Mouse (Mus musculus) midbrain, embryonic 11.5 days (tissue): Measurements from ENCODE around the gene Kif17. TPM values are rescaled to one million over a fixed set of nuclear protein-coding genes. Genes with fewer than 3 reads are reported as not detected.

ENCODE experiments used
- ATAC-seq: fragments of 200-750 bp; cut with Nextera tagmentation; 2 replicates; pipeline ENCODE4 v1.8.0; 2017; ENCODE audit warnings: moderate TSS enrichment, moderate library complexity; ENCODE audit not compliant: low FRiP score
- DNase-seq: peaks from one replicate; pipeline ENCODE4 v3.0.0; 2015; ENCODE audit warnings: low spot score; ENCODE audit errors: missing footprints
- H3K27ac ChIP-seq: fragments of 300-500 bp; sonication (generic); 2 replicates; pipeline ENCODE4 v1.5.1; 2014; ENCODE audit warnings: low read depth, low read length
- H3K27me3 ChIP-seq: fragments of 300-500 bp; sonication (generic); 2 replicates; pipeline ENCODE4 v1.6.1; 2014; ENCODE audit warnings: mild to moderate bottlenecking, low read length, moderate library complexity, mixed read lengths; ENCODE audit not compliant: control insufficient read depth, insufficient read depth
- H3K36me3 ChIP-seq: fragments of 300-500 bp; sonication (generic); 2 replicates; pipeline ENCODE4 v1.6.1; 2014; ENCODE audit warnings: mild to moderate bottlenecking, low read length, moderate library complexity, mixed read lengths; ENCODE audit not compliant: control insufficient read depth, insufficient read depth
- H3K4me1 ChIP-seq: fragments of 300-500 bp; sonication (generic); 2 replicates; pipeline ENCODE4 v1.6.1; 2014; ENCODE audit warnings: low read length; ENCODE audit not compliant: control insufficient read depth, insufficient read depth
- H3K4me2 ChIP-seq: fragments of 300-500 bp; sonication (generic); 2 replicates; pipeline ENCODE4 v1.6.1; 2014; ENCODE audit warnings: mild to moderate bottlenecking, moderate library complexity
- H3K4me3 ChIP-seq: fragments of 300-500 bp; sonication (generic); 2 replicates; pipeline ENCODE4 v1.5.1; 2014; ENCODE audit warnings: low read depth, low read length
- H3K9ac ChIP-seq: fragments of 300-500 bp; sonication (generic); 2 replicates; pipeline ENCODE4 v1.6.1; 2014; ENCODE audit warnings: low read length
- H3K9me3 ChIP-seq: fragments of 300-500 bp; sonication (generic); 2 replicates; pipeline ENCODE4 v1.6.1; 2016; ENCODE audit warnings: low read length; ENCODE audit not compliant: control insufficient read depth
- whole genome bisulfite sequencing: fragments of 180-500 bp; shearing (Covaris S2); extraction: QIAGEN DNeasy Blood & Tissue Kit; methylation state at CpG from one replicate; pipeline ENCODE4 v1.1.7; 2014; 5-methylcytosine and 5-hydroxymethylcytosine counted together
- polyA plus RNA-seq: library from polyadenylated mRNA; unstranded; fragments of >200 nt; fragmentation: Nextera tagmentation; extraction: Ambion mirVana; gene quantifications from 2 replicates; pipeline ENCODE4 v1.2.1, GENCODE M21; 2014

The Kif17 gene
- polyA plus RNA-seq, 1 experiment from 2014 or later: 0.44 TPM

- Histone ChIP-seq H3K9me3 (no peaks in the 10 kb centered on the region), H3K4me1 (no peaks in the 10 kb centered on the region), H3K4me2 (no peak overlapping the region), H3K36me3 (no peaks in the 10 kb centered on the region), H3K9ac (no peak overlapping the region), H3K27ac (no peak overlapping the region), H3K4me3 (no peak overlapping the region), H3K27me3 (no peaks in the 10 kb centered on the region)
- WGBS: 27% methylated on average over 4 of the region's 4 CpGs
- DNase-seq (peak; percentile 89), ATAC-seq (peak; percentile 63; the same call in 1 of the 2 replicates)
These were observed 32.6 kb downstream of the Kif17 start for GRCm38 (mm10) chr4:138282834-138283233.

DNA sequence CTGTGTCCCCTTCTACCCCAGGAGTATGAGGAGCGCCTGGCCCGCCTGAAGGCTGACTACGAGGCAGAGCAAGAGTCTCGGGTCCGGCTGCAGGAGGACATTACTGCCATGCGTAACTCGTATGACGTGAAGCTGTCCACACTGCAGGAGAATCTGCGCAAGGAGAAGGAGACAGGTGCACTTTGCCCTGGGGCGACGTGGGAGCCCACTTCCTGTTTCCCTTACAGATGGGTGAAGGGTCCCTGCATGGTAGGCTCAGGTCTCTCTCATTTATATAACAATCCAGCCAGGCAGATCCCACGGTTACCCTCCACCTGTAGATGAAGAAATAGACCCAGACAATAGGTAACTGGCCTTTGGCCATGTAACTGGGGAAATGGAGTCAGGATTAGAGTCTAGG lies 36.2 kb downstream of the Kif17 start:
- WGBS: 90% methylated on average over 12 of the region's 12 CpGs
- Histone ChIP-seq H3K9ac (no peak overlapping the region), H3K4me3 (no peak overlapping the region), H3K4me2 (no peak overlapping the region), H3K36me3 (no peaks in the 10 kb centered on the region), H3K27me3 (no peaks in the 10 kb centered on the region), H3K27ac (no peak overlapping the region), H3K9me3 (no peaks in the 10 kb centered on the region), H3K4me1 (no peaks in the 10 kb centered on the region)
- ATAC-seq (no peak), DNase-seq (no peak)

GRCm38 (mm10) chr4:138288691-138289090 lies 38.5 kb downstream of the Kif17 start:
- Histone ChIP-seq H3K36me3 (no peaks in the 10 kb centered on the region), H3K27me3 (no peaks in the 10 kb centered on the region), H3K27ac (no peak overlapping the region), H3K9me3 (no peaks in the 10 kb centered on the region), H3K4me1 (no peaks in the 10 kb centered on the region), H3K4me2 (no peak overlapping the region), H3K4me3 (no peak overlapping the region), H3K9ac (no peak overlapping the region)
- peak; percentile 21 for DNase-seq
- 90% methylated on average over 7 of the region's 7 CpGs for WGBS
- ATAC-seq: no peak

- no peaks in the 10 kb centered on the region for H3K4me1 ChIP-seq
- no peak for ATAC-seq
- H3K9me3 ChIP-seq: no peaks in the 10 kb centered on the region
- H3K4me2 ChIP-seq: no peak overlapping the region
- H3K9ac ChIP-seq: no peak overlapping the region
- WGBS: 92% methylated on average over 13 of the region's 13 CpGs
- DNase-seq: no peak
- no peaks in the 10 kb centered on the region for H3K36me3 ChIP-seq
- H3K27me3 ChIP-seq: no peaks in the 10 kb centered on the region
- no peak overlapping the region for H3K4me3 ChIP-seq
- H3K27ac ChIP-seq: no peak overlapping the region
These were observed 41.8 kb downstream of the Kif17 start for GRCm38 (mm10) chr4:138292028-138292427.

- WGBS: 80% methylated on average over 18 of the region's 18 CpGs
- ATAC-seq (no peak), DNase-seq (peak; percentile 82)
- H3K9ac ChIP-seq: no peak overlapping the region
- H3K27me3 ChIP-seq: no peaks in the 10 kb centered on the region
- no peaks in the 10 kb centered on the region for H3K36me3 ChIP-seq
- no peak overlapping the region for H3K4me2 ChIP-seq
- H3K9me3 ChIP-seq: no peaks in the 10 kb centered on the region
- H3K4me3 ChIP-seq: no peak overlapping the region
- H3K4me1 ChIP-seq: no peaks in the 10 kb centered on the region
- H3K27ac ChIP-seq: no peak overlapping the region
These were observed 43.2 kb downstream of the Kif17 start for GRCm38 (mm10) chr4:138293261-138293948.

GRCm38 (mm10) chr4:138293949-138294550 lies 43.8 kb downstream of the Kif17 start:
- 85% methylated on average over 10 of the region's 14 CpGs for WGBS
- Histone ChIP-seq H3K9ac (no peak overlapping the region), H3K27me3 (no peaks in the 10 kb centered on the region), H3K9me3 (no peaks in the 10 kb centered on the region), H3K36me3 (no peaks in the 10 kb centered on the region), H3K4me2 (no peak overlapping the region), H3K4me1 (no peaks in the 10 kb centered on the region), H3K4me3 (no peak overlapping the region), H3K27ac (no peak overlapping the region)
- no peak for ATAC-seq
- DNase-seq: peak; percentile 35

DNA sequence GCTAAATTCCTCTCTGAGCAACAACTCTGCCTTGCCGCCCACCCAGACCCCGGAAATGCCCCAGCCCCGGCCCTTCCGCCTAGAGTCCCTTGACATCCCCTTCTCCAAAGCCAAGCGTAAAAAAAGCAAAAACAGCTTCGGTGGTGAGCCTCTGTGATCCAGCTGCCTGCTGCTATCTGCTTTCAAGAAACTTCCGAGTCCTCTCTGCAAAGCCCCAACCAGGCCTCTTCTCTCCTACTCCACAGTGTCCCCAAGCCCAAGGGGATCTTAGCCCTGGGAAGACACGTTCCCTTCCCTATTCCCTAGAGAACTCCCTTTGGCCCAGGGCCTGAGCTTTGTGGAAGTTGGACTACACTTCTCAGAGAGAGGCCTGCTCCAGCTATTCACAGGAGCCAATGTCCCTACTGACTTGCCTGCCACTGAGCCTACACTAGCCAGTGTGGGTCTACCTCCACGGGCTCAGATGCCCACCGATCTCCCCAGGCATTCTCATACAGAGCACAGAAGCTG lies 51.1 kb downstream of the Kif17 start:
- Histone ChIP-seq H3K9ac (no peak overlapping the region), H3K27me3 (no peaks in the 10 kb centered on the region), H3K4me3 (no peak overlapping the region), H3K27ac (no peak overlapping the region), H3K4me1 (peaks cover 10% of the 10 kb centered on the region), H3K4me2 (no peak overlapping the region), H3K9me3 (no peaks in the 10 kb centered on the region), H3K36me3 (no peaks in the 10 kb centered on the region)
- no peak for ATAC-seq
- DNase-seq: peak; percentile 54
- WGBS: 86% methylated on average over 10 of the region's 10 CpGs

DNA sequence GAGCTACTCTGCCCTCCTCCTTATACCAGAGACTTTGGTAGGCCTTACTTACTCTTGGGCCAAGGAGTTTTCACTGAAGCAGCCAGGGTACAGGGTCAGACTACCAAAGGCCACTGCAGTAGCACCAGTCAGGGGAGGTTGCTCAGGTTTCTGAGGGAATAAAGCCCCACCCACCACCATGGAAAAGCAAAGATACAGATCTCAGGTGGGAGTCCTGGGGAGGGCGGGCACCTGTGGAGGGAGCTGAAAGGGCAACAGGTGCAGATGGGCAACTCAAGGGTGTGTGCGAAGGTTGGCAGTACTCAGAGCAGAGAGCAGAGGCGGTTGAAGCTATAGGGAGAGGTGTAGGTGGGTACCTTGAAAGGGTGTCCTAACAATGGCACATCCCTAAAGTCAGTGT lies 52.8 kb downstream of the Kif17 start:
- ATAC-seq (no peak), DNase-seq (no peak)
- Histone ChIP-seq H3K9me3 (no peaks in the 10 kb centered on the region), H3K27ac (no peak overlapping the region), H3K4me1 (peaks cover 10% of the 10 kb centered on the region), H3K27me3 (no peaks in the 10 kb centered on the region), H3K36me3 (no peaks in the 10 kb centered on the region), H3K4me2 (no peak overlapping the region), H3K4me3 (no peak overlapping the region), H3K9ac (no peak overlapping the region)
- 87% methylated on average over 3 of the region's 3 CpGs for WGBS

- Histone ChIP-seq H3K4me1 (peaks cover 10% of the 10 kb centered on the region), H3K27ac (peak overlapping the region; percentile 42; the same call in 1 of the 2 replicates), H3K9me3 (no peaks in the 10 kb centered on the region), H3K4me3 (peak overlapping the region; percentile 97), H3K9ac (peak overlapping the region; percentile 83), H3K4me2 (peak overlapping the region; percentile 64), H3K36me3 (no peaks in the 10 kb centered on the region), H3K27me3 (no peaks in the 10 kb centered on the region)
- WGBS: 18% methylated on average over 18 of the region's 18 CpGs
- ATAC-seq: no peak
- DNase-seq: peak; percentile 87
These were observed 53.5 kb downstream of the Kif17 start for GRCm38 (mm10) chr4:138303742-138304141.
